Mouse (Mus musculus) kidney, adult 2 months (tissue): Measurements from ENCODE around the gene Paox.

Source experiments
- CTCF ChIP-seq: fragments of 200-500 bp; conservative IDR thresholded peaks from 2 replicates; pipeline ENCODE4 v1.5.1; 2011; ENCODE audit warnings: low read depth, mild to moderate bottlenecking, control low read depth, low read length, moderate library complexity, mixed read lengths; ENCODE audit not compliant: insufficient read depth, insufficient read length
- POLR2A ChIP-seq: fragments of 200-500 bp; IDR thresholded peaks from one replicate; pipeline ENCODE4 v1.6.1; 2011; ENCODE audit warnings: low read depth, low read length, control low read depth

DNA sequence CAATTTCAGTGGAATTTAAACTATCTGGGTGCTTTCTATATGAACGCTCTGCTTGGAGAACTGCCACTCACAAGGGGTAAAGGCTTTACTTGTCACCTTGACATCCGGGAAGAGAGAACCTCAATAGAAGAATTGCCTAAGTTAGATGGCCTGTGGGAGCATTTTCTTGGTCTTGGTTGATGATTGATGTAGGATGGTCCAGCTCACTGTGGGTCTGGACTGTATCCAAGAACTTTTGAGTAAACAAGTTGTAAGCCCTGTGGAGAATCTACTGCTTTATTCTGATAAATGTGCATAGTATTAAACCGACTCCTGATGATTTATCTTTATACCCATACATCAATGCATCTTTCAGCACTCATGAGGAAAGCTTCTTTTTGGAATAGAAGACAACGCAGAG, 53.8 kb downstream of the Paox start:
- TF ChIP-seq CTCF (no peak), POLR2A (no peak)
